Mouse (Mus musculus): ENCODE results near the gene Rpain. TPM values are rescaled to one million over a fixed set of nuclear protein-coding genes. Genes with fewer than 3 reads are reported as not detected.

The Rpain gene
- total and polyA plus RNA-seq, 3 experiments: 54.1 to 80.6 (median 64.6) TPM

Other genes with a start within 250 kb of the Rpain start
- gene Zfp3, start 206.0 kb upstream of the Rpain start, total RNA-seq (2012; rRNA removed): 3.1 and 3.5 TPM in 2 replicates
- 1.7 and 1.9 TPM in 2 replicates for gene Zfp3, start 206.0 kb upstream of the Rpain start, total RNA-seq (2014; rRNA removed)
- 2.0 and 2.5 TPM in 2 replicates for gene Zfp3, start 206.0 kb upstream of the Rpain start, polyA plus RNA-seq (2012; ENCODE audit: insufficient read length, low read depth)
- gene Scimp, start 157.6 kb upstream of the Rpain start, total RNA-seq (2012; rRNA removed): 0.17 and 0.30 TPM in 2 replicates
- gene Scimp, start 157.6 kb upstream of the Rpain start, total RNA-seq (2014; rRNA removed): 0.21 and 1.2 TPM in 2 replicates
- 0.53 and 0.79 TPM in 2 replicates for gene Scimp, start 157.6 kb upstream of the Rpain start, polyA plus RNA-seq (2012; ENCODE audit: insufficient read length, low read depth)
- 22.3 and 23.8 TPM in 2 replicates for gene Rabep1, start 125.4 kb upstream of the Rpain start, total RNA-seq (2012; rRNA removed)
- gene Rabep1, start 125.4 kb upstream of the Rpain start, total RNA-seq (2014; rRNA removed): 26.1 and 33.4 TPM in 2 replicates
- 28.3 and 34.7 TPM in 2 replicates for gene Rabep1, start 125.4 kb upstream of the Rpain start, polyA plus RNA-seq (2012; ENCODE audit: insufficient read length, low read depth)
- gene Nup88, start 240 bp upstream of the Rpain start, total RNA-seq (2012; rRNA removed): 125 and 132 TPM in 2 replicates
- gene Nup88, start 240 bp upstream of the Rpain start, total RNA-seq (2014; rRNA removed): 208 and 220 TPM in 2 replicates
- gene Nup88, start 240 bp upstream of the Rpain start, polyA plus RNA-seq (2012; ENCODE audit: insufficient read length, low read depth): 171 and 193 TPM in 2 replicates
- gene C1qbp, start 12.8 kb downstream of the Rpain start, total RNA-seq (2012; rRNA removed): 150 and 190 TPM in 2 replicates
- gene C1qbp, start 12.8 kb downstream of the Rpain start, total RNA-seq (2014; rRNA removed): 298 and 320 TPM in 2 replicates
- gene C1qbp, start 12.8 kb downstream of the Rpain start, polyA plus RNA-seq (2012; ENCODE audit: insufficient read length, low read depth): 903 and 917 TPM in 2 replicates
- 34.4 and 45.8 TPM in 2 replicates for gene Dhx33, start 34.2 kb downstream of the Rpain start, total RNA-seq (2012; rRNA removed)
- 43.0 and 45.6 TPM in 2 replicates for gene Dhx33, start 34.2 kb downstream of the Rpain start, total RNA-seq (2014; rRNA removed)
- 55.4 and 55.9 TPM in 2 replicates for gene Dhx33, start 34.2 kb downstream of the Rpain start, polyA plus RNA-seq (2012; ENCODE audit: insufficient read length, low read depth)
- 23.4 and 32.7 TPM in 2 replicates for gene Mis12, start 49.4 kb downstream of the Rpain start, total RNA-seq (2012; rRNA removed)
- 36.3 and 38.1 TPM in 2 replicates for gene Mis12, start 49.4 kb downstream of the Rpain start, total RNA-seq (2014; rRNA removed)
- 35.6 and 37.9 TPM in 2 replicates for gene Mis12, start 49.4 kb downstream of the Rpain start, polyA plus RNA-seq (2012; ENCODE audit: insufficient read length, low read depth)
- 32.7 and 44.2 TPM in 2 replicates for gene Derl2, start 49.6 kb downstream of the Rpain start, total RNA-seq (2012; rRNA removed)
- 132 TPM in 2 replicates for gene Derl2, start 49.6 kb downstream of the Rpain start, total RNA-seq (2014; rRNA removed)
- 85.9 and 95.0 TPM in 2 replicates for gene Derl2, start 49.6 kb downstream of the Rpain start, polyA plus RNA-seq (2012; ENCODE audit: insufficient read length, low read depth)
- not detected in 2 replicates for gene 6330403K07Rik, start 63.3 kb downstream of the Rpain start, total RNA-seq (2012; rRNA removed)
- not detected in 2 replicates for gene 6330403K07Rik, start 63.3 kb downstream of the Rpain start, total RNA-seq (2014; rRNA removed)
- 0.20 TPM in 1 of 2 replicates, not detected in the other for gene 6330403K07Rik, start 63.3 kb downstream of the Rpain start, polyA plus RNA-seq (2012; ENCODE audit: insufficient read length, low read depth)
- 0.29 and 0.34 TPM in 2 replicates for gene Nlrp1a, start 174.5 kb downstream of the Rpain start, total RNA-seq (2012; rRNA removed)
- gene Nlrp1a, start 174.5 kb downstream of the Rpain start, total RNA-seq (2014; rRNA removed): 1.5 and 1.8 TPM in 2 replicates
- gene Nlrp1a, start 174.5 kb downstream of the Rpain start, polyA plus RNA-seq (2012; ENCODE audit: insufficient read length, low read depth): 2.6 and 3.2 TPM in 2 replicates

All from CH12.LX (cell line).